Mouse (Mus musculus): ENCODE results near the gene Tmem53.

Tmem53 gene

DNA sequence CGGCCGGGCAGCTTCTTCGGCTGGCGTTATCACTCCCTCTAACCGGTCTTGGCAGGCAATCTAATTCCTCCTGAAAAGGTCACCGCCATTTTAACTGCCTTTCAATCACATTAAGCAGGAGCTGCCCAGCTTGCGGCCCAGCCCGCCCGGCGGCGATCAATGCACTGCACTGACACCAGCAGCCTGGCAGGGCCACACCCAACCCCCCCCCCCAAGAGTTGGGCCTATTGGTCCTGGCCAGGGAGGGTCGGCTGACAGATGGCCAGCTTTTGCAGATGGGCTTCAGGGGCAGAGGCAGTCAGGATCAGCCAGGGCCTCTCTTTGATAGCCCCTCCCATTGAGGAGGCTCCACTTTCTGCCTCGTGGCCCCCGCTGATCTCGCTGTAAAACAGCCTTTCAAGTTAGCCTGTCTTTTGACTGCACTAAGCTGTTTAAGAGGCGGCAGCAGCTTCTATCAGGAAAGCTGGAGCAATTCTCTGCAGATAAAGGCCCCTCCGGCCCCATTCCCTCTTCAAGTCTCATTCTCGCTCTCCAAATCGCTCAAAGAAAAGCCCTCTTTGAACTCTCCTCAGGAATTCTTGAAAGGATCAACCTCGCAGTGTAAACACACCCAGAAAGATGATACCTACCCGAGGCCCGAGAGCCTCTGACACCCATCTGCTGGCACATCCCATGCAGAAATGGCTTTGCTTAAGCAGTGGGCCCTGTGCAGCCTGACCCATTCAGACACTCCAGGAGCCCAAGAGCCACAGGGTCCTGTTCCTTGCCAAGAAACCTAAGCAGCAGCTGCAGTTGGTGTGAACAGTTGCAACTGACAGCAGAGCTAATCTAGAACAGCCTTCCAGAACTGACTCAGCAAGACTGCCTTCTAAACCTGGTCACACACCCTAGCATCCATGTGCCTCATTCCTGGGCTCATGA lies 31.8 kb downstream of the Tmem53 start:
- DNase-seq = peak; percentile 82 to 90

DNA sequence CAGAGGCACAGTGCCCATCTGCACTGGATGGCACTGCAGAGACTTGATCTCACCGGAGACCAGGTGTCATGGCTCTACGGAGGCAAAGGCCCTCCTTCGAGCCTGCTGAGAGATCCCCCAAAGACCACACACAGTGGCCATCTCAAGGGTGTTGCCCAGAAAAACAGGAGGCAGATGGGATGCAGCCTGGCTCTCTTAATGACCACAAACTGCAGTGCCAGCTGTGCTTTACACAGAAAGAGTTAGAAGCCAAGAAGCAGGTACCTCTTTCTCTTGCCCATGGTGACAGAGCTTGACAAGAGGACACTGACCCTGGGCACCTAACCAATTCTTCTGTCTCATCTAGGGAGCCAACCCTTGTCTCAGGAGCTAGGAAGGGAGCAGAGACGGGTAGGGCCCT lies 32.6 kb downstream of the Tmem53 start:
- no peak for DNase-seq

DNA sequence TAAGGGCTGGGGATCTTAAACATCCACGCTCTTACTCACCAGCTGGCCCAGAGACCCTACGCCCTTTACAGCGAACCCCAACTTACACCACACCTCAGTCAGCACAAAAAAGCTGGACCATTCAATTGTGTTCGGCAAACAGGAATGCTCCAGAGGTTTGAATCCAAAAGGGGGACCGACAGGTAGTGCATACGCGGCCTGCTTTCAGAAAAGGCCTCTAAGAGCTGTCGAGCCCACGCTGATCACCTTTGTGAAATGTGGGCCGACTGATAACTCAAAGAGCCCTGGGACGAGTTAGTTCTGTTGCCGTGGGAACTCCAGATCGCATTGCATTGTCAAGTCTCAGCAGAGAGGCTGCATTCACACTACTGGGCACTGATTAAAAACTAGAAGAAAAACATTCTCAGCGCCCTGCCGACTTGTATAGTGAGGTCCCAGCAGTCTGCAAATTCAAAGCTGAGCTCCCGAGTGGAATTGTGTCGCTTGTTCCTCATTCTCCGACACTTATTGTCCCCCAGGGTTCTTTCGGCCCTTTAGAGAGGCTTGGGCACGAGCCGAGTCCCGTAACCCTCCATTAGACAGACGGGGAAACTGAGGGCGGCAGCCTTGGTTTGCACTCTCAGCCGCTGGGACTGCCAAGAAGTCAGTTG lies 36.7 kb downstream of the Tmem53 start:
- DNase-seq = no peak

GRCm38 (mm10) chr4:117288927-117289801 lies 37.4 kb downstream of the Tmem53 start:
- peak; percentile 87 to 89 for DNase-seq

GRCm38 (mm10) chr4:117291696-117292095 lies 39.9 kb downstream of the Tmem53 start:
- DNase-seq = no peak

- DNase-seq = peak in 1 of 2 experiments; percentile 49
Measured at GRCm38 (mm10) chr4:117296849-117297593, 45.3 kb downstream of the Tmem53 start.

- DNase-seq = no peak
Measured at GRCm38 (mm10) chr4:117297819-117298218, 46.1 kb downstream of the Tmem53 start.

GRCm38 (mm10) chr4:117299921-117300320 lies 48.2 kb downstream of the Tmem53 start:
- no peak for DNase-seq

DNA sequence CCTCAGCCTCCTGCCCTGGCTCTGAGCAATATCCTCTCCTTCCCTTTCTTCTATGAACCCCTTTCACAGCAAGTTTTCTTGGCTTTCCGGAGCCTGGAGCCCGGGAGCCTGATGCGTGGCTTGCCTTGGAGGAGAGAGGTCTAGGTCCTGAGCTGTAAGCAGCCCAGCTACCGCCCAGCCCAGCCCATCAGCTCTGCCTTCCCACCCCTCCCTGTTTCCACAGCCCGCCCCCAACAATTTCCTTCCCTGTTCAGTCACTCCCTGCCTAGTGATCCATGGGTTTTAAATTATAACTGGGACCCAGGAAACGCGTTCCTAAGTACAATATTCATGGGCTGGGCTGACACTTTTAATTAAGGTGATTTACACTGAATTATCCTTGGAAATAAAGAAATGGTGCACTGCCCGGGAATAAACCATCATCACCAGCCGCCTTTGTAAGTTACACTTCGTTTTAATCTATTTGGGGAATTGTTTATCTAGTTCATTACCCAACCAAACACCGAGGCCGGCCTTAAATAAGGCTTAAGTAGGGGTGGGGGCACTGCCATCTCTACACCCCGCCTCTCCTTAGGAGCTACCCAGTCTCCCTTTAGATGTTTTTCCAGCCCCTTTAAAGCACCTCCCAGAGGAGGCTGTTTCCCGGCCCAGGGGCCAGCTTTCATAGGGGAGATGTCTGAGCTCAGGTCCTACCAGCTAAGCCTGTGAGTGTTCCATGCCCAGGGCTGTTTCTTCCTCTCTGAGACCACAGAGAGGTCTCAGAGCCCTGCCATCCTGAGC lies 50.5 kb downstream of the Tmem53 start:
- no peak for DNase-seq

DNA sequence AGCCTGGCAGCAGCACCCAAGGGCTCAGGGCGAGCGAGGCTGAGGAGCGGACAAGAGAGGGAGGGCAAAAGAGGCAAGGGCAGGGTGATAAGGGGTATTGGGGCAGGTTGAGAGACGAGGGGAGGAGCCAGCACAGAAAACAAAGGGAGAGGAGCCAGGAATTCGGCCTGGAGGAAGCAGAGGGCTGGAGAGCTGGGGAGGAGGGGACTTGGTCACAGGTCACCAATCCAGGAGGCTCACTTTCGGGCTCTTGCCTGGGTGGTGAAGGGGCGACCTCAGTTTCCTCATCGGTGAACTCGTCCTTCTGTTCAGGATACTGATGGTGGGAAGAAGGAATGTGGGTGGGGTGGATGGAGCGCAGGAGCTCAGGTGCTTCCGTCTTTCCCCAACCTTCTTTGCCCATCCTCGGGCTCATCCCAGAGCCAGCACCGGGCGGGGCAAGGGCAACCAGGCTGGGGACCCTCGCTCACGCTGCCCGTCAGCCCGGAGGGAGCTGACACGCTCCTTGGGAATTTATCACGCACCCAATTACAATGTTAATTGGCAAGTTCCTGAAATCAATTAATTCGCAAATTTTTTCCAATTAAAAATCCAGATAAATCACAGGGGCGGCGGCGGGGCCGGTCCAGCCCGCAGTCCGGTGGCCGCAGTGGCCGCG lies 52.0 kb downstream of the Tmem53 start:
- no peak for DNase-seq

DNA sequence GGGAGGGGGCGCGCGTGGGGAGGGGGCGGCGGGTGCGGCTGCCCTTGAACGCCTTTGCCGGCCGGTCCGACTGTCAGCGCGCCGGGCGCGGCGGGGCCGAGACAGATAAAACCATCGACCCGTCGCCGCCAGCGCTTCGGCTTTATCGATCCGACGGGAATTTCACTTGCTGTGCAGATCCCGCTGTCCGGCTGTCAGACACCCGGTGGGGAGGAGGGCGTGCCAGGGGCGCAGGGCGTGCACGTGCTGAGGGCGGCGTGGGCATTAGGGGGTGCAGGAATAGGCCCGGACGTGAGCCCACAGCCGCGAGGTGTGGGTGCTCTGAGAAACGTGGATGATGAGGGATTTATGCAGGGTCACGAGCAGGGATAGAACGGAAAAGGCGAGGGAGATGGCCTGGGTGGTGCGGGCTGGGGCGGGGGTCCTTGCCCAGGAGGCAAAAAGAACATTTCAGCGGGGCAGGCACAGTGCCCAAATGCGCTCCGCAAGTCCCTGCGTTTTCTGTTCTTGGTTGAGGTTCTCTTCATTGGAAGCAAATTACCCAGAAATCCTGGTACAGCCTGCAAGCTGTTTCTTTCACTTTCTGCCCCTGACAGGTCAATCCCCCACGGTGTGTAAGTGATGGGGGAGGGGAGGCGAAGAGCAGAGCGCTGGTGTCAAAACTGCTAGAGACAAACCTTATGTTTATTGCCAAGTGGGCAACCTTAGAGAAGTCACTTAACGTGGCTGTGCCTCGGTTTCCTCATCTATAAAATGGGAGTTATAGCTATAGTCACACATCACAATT lies 52.7 kb downstream of the Tmem53 start:
- peak; percentile 34 to 37 for DNase-seq

- no peak for DNase-seq
Measured at GRCm38 (mm10) chr4:117305461-117305860, 53.7 kb downstream of the Tmem53 start.

DNA sequence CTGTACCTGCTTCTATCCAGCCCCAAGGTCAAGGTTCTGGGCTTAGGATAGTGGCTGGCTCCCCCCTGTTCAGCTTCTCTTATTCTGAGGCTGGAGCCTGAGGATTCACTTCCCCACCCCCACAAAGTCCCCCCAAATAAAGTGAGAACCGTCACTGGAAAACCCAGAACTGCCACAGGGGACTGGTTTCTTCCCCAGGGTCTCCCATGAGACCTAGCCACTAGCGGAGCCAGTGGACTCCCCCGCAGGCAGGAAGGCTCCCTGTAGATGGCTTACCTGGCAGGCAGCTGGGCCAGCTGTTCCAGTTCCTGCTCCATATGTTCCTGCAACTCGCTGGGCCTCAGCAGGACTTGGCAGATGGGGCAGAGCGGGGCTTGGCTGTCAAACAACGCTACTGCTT lies 55.5 kb downstream of the Tmem53 start:
- DNase-seq = peak; percentile 34 to 38

GRCm38 (mm10) chr4:117309427-117309826 lies 57.7 kb downstream of the Tmem53 start:
- no peak for DNase-seq

- no peak for DNase-seq
Measured at GRCm38 (mm10) chr4:117311891-117312290, 60.1 kb downstream of the Tmem53 start.

- DNase-seq = no peak
Measured at GRCm38 (mm10) chr4:117312416-117313084, 60.8 kb downstream of the Tmem53 start.

DNA sequence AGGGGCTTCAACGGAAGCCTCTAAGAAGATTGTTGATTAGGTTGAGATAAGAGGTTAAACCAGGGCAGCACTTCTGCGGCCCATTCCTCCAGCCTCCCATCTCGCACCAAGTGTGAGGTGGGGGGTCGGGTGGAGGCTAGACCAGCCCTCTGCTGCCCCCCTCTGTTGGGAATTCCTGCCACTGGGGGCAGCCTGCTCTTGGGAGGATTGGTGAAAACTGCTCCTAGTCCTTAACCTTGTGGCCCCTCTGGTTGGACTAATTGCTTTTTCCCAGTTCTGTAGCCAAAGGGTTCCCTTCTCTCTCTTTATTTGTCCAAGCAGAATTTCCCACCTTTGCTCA lies 61.3 kb downstream of the Tmem53 start:
- DNase-seq = peak; percentile 47 to 59

- DNase-seq = no peak
Measured at GRCm38 (mm10) chr4:117314849-117315500, 63.2 kb downstream of the Tmem53 start.

DNA sequence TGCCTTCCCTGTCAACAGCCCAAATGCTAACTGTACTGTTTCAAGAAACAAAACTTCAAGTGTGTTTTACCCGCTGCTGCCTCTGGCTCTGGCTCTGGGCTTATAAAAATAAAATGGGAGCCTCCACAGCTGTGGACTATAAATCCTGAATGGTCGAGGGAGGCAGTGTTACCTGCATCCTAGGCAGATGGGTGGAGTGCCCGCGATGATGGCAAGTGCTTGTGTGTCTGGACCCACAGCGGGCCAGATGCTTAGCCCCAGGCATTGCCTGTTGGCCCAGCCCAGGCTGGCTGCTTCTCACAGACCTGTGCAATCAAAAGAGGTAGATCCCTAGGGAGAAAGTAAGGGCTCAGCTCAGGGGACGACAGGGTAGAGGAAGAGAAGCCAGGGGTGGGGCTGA lies 65.0 kb downstream of the Tmem53 start:
- DNase-seq = no peak
